Mouse (Mus musculus) liver, postnatal 0 days (tissue): ENCODE data around the gene Cnnm3. TPM values are rescaled to one million over a fixed set of nuclear protein-coding genes. Genes with fewer than 3 reads are reported as not detected.
"Not testable (repeated sequence)": the region's sequence is repeated elsewhere in the genome, so short reads cannot be mapped to it uniquely, and the experiment has no call there.

Source experiments
- ATAC-seq: fragments of 200-750 bp; cut with Nextera tagmentation; 2 replicates; pipeline ENCODE4 v1.8.0; 2017; ENCODE audit warnings: mild to moderate bottlenecking, moderate library complexity
- DNase-seq: peaks from one replicate; pipeline ENCODE4 v3.0.0-alpha.2; 2016
- H3K27ac ChIP-seq: fragments of 300-500 bp; sonication (generic); 2 replicates; pipeline ENCODE4 v1.5.1; 2014; ENCODE audit warnings: antibody characterized with exemption, moderate library complexity, mild to moderate bottlenecking, low read depth
- H3K27me3 ChIP-seq: fragments of 300-500 bp; sonication (generic); 2 replicates; pipeline ENCODE4 v1.6.1; 2014; ENCODE audit warnings: low read length, control low read depth, mixed read lengths; ENCODE audit not compliant: insufficient read depth
- H3K36me3 ChIP-seq: fragments of 300-500 bp; sonication (generic); replicated peaks from 2 replicates; pipeline ENCODE4 v1.6.1; 2014; ENCODE audit warnings: mild to moderate bottlenecking, control low read depth, low read length, moderate library complexity, mixed read lengths; ENCODE audit not compliant: insufficient read depth
- H3K4me1 ChIP-seq: fragments of 300-500 bp; sonication (generic); 2 replicates; pipeline ENCODE4 v1.6.1; 2014; ENCODE audit warnings: antibody characterized with exemption, mild to moderate bottlenecking, control low read depth; ENCODE audit not compliant: insufficient read depth
- H3K4me2 ChIP-seq: fragments of 300-500 bp; sonication (generic); 2 replicates; pipeline ENCODE4 v1.6.1; 2014; ENCODE audit warnings: low read depth, mild to moderate bottlenecking, low read length, moderate library complexity, mixed read lengths
- H3K4me3 ChIP-seq: fragments of 300-500 bp; sonication (generic); 2 replicates; pipeline ENCODE4 v1.5.1; 2014; ENCODE audit warnings: low read depth, low read length
- H3K9ac ChIP-seq: fragments of 300-500 bp; sonication (generic); replicated peaks from 2 replicates; pipeline ENCODE4 v1.6.1; 2014; ENCODE audit warnings: mild to moderate bottlenecking, moderate library complexity
- H3K9me3 ChIP-seq: fragments of 300-500 bp; sonication (generic); 2 replicates; pipeline ENCODE4 v1.6.1; 2016; ENCODE audit warnings: mild to moderate bottlenecking, control low read depth, low read length, mixed read lengths
- CTCF ChIP-seq: sonication (generic); IDR thresholded peaks from 2 replicates; pipeline ENCODE4 v1.5.1; 2016; ENCODE audit warnings: antibody characterized with exemption, low read depth
- EP300 ChIP-seq: IDR thresholded peaks from 2 replicates; pipeline ENCODE4 v1.6.1; 2016; ENCODE audit warnings: antibody characterized with exemption, low read depth, mild to moderate bottlenecking
- WGBS: fragments of 180-500 bp; shearing (Covaris S2); extraction: QIAGEN DNeasy Blood & Tissue Kit; methylation state at CpG from one replicate; pipeline ENCODE4 v1.1.7; 2014; ENCODE audit not compliant: insufficient replicate concordance; 5-methylcytosine and 5-hydroxymethylcytosine counted together
- polyA plus RNA-seq: library from polyadenylated mRNA; unstranded; fragments of >200 nt; fragmentation: Nextera tagmentation; extraction: Ambion mirVana; gene quantifications from 2 replicates; pipeline ENCODE4 v1.2.1, GENCODE M21; 2015

The Cnnm3 gene
- polyA plus RNA-seq, 1 experiment from 2014 or later = 0.92 TPM

DNA sequence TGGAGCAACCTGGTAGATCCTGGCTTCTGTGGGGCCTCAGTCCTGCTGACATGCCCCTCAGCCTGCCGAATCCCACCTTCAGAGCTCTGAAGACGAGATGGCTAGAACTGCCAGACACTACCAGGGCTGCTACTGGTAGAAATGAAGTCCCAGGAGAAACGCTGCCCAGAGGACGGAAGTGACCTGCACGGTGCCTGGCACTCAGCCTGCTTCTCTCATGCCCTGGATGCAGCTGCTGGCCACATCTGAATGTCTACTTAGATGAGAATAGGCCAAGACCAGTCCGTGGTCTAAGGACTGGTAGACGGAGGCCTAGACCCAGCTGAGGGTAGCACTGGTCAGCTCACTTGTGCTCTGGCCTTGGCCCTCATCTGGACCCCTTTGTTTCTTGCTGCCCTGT is 19.3 kb downstream of the Cnnm3 start:
- no peak for TF ChIP-seq CTCF
- no peak for TF ChIP-seq EP300
- H3K27ac ChIP-seq = no peak overlapping the region
- peaks cover under 1% of the 10 kb centered on the region; the same call in 1 of the 2 replicates for H3K36me3 ChIP-seq
- WGBS = 85% methylated on average over 7 of the region's 7 CpGs
- H3K9me3 ChIP-seq = no peaks in the 10 kb centered on the region
- DNase-seq (no peak), ATAC-seq (no peak)
- no peak overlapping the region for H3K4me3 ChIP-seq
- H3K9ac ChIP-seq = no peak overlapping the region
- no peaks in the 10 kb centered on the region for H3K27me3 ChIP-seq
- peaks cover 20% of the 10 kb centered on the region for H3K4me1 ChIP-seq
- H3K4me2 ChIP-seq = no peak overlapping the region

DNA sequence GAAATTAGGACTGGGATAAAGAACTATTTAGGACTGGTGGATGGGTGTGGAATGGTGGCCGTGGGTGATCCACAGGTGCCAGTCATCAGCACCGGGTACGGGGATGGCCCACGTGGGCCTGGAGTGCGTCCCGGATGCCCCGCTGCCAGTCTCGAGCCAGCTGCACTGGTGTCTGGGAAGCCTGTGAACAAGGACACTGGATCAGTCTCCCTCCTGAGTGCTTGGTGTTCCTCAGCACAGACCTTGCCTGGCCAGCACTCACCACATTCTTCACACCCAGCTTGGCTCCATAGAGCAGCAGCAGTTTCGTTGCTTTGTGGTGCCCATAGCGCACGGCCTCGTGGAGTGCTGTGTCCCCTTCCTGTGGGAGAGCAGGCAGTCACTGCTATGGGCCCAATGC is 19.8 kb downstream of the Cnnm3 start:
- H3K27me3 ChIP-seq = no peaks in the 10 kb centered on the region
- H3K27ac ChIP-seq = no peak overlapping the region
- ATAC-seq (no peak), DNase-seq (no peak)
- H3K9ac ChIP-seq = no peak overlapping the region
- no peak overlapping the region for H3K4me3 ChIP-seq
- no peaks in the 10 kb centered on the region for H3K9me3 ChIP-seq
- H3K36me3 ChIP-seq = no peaks in the 10 kb centered on the region
- H3K4me2 ChIP-seq = no peak overlapping the region
- no peak for TF ChIP-seq EP300
- no peak for TF ChIP-seq CTCF
- peaks cover 20% of the 10 kb centered on the region for H3K4me1 ChIP-seq
- WGBS = 88% methylated on average over 12 of the region's 12 CpGs

DNA sequence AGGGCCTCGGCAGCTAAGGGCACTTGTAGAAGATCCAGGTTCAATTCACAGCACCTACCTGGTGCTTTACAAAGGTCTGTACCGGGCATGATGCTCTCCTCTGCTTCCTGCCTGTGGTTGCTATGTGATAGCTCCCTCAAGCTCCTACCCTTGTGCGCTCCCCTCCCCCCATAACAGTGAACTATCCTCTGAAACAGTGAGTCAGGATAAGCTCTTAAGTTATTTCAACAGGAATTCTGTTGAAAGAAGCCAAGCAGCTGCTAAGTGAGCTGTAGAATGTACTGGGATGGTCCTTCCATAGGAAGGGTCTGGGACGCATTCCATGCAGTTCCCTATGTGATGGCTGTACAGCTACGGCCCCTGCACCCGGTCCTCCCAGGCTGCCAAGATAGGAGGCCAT is 21.9 kb downstream of the Cnnm3 start:
- H3K4me2 ChIP-seq = no peak overlapping the region
- DNase-seq = no peak
- no peaks in the 10 kb centered on the region for H3K27me3 ChIP-seq
- no peaks in the 10 kb centered on the region for H3K9me3 ChIP-seq
- no peaks in the 10 kb centered on the region for H3K36me3 ChIP-seq
- no peak overlapping the region for H3K27ac ChIP-seq
- TF ChIP-seq EP300 (no peak), CTCF (no peak)
- 87% methylated on average over 6 of the region's 6 CpGs for WGBS
- H3K9ac ChIP-seq = no peak overlapping the region
- peaks cover 16% of the 10 kb centered on the region; the same call in 1 of the 2 replicates for H3K4me1 ChIP-seq
- H3K4me3 ChIP-seq = no peak overlapping the region
- ATAC-seq = no peak

DNA sequence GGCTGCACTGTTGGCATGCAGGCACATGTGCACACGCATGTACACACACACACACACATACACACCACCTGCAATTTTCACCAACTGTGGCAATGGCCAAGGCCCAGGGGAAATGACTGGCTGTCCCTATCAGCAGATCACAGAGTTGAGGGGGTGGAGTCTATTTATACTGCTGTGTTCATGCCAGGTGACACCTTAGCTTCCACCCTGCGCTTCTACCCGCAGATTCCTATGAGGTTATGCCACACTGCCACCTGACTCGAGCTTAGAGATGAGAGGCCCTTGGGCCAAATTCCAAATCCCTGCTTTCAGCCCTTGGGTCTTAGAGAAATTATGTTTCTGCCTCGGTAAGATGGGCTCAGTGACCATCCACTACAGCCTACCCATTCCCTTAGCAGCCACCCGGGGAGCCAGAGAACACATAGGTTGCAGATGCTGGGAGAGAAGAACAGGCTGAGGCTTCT is 23.0 kb downstream of the Cnnm3 start:
- TF ChIP-seq CTCF (no peak), EP300 (no peak)
- DNase-seq = no peak
- H3K4me1 ChIP-seq = peaks cover 17% of the 10 kb centered on the region; the same call in 1 of the 2 replicates
- H3K36me3 ChIP-seq = no peaks in the 10 kb centered on the region
- H3K4me3 ChIP-seq = no peak overlapping the region
- no peak overlapping the region for H3K4me2 ChIP-seq
- H3K27me3 ChIP-seq = no peaks in the 10 kb centered on the region
- no peak overlapping the region for H3K9ac ChIP-seq
- H3K9me3 ChIP-seq = no peaks in the 10 kb centered on the region
- no peak overlapping the region for H3K27ac ChIP-seq
- no peak for ATAC-seq
- 54% methylated on average over 6 of the region's 6 CpGs for WGBS

DNA sequence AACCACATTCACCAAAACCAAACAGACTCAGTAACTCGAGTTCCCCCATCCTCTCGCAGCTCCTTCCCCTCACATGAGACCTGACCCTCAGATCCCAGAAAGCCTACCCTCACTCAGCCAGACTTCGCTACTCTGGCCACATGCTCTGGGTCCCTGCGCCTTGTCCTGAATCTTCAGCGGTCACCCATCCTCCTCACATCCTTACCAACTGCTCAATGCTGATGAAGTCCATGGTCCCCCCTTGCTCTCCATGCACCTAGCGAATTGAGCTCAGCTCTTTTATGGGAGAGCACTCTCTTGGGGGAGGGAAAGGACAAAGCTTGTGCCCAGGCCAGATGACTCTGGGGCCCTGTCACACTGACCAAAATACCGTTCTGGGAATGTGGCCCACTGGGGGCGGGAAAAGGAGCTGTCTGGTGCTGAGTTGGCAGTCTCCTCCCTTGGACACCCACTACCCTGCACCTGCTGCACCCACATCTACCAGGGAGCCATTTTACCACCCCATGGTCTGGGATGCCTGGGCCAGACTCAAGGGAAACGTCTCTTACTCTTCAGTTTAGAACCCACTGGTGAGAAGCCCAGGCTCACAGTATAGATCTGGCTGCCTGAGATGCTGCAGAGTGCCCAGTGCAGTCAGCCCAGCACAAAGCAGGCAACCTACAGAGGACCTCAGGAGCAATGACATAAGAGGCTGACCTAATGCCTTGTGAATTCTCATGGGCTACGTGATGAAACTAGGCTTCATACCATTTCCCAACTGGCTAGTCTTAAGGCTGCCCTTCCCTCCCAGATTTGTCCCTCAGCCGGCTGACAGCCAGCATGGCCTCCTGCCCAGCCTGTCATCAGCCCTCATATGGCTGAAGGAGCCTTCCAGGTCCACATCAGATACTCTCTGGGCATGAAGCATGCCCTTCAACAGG is 24.1 kb downstream of the Cnnm3 start:
- Histone ChIP-seq H3K9ac (0 out of 2 replicates have a peak overlapping the region, but pooled peaks have one; percentile 34), H3K4me1 (peaks cover 19% of the 10 kb centered on the region; the same call in 1 of the 2 replicates), H3K27ac (peak overlapping the region; percentile 78), H3K4me3 (no peak overlapping the region), H3K9me3 (no peaks in the 10 kb centered on the region), H3K4me2 (no peak overlapping the region), H3K27me3 (no peaks in the 10 kb centered on the region), H3K36me3 (0 out of 2 replicates have a peak, but pooled peaks cover 8% of the 10 kb centered on the region)
- DNase-seq (no peak), ATAC-seq (no peak)
- TF ChIP-seq CTCF = no peak
- no peak for TF ChIP-seq EP300
- WGBS = 75% methylated on average over 11 of the region's 11 CpGs

DNA sequence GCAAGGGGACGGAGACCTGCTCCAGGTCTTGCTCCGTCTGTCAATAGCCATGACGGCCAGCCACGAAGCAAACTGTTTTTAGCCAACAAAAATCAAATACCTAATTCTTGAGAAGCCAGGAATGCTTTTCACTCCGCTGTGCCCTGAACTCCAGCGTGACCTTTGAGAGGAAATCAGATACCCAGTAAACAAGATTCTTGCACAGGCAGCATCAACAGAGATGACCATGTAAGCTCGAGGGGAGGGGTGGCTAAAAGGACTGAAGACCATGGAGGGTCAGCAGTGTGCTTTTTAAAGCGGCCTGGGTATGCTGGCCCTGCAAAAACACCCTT is 24.7 kb downstream of the Cnnm3 start:
- TF ChIP-seq EP300 (no peak), CTCF (no peak)
- ATAC-seq = no peak
- H3K9ac ChIP-seq = no peak overlapping the region
- H3K4me2 ChIP-seq = no peak overlapping the region
- no peak for DNase-seq
- 0 out of 2 replicates have a peak, but pooled peaks cover 8% of the 10 kb centered on the region for H3K36me3 ChIP-seq
- H3K4me1 ChIP-seq = peaks cover 19% of the 10 kb centered on the region; the same call in 1 of the 2 replicates
- no peaks in the 10 kb centered on the region for H3K9me3 ChIP-seq
- 60% methylated on average over 8 of the region's 8 CpGs for WGBS
- H3K4me3 ChIP-seq = no peak overlapping the region
- H3K27ac ChIP-seq = peak overlapping the region; percentile 78
- no peaks in the 10 kb centered on the region for H3K27me3 ChIP-seq

DNA sequence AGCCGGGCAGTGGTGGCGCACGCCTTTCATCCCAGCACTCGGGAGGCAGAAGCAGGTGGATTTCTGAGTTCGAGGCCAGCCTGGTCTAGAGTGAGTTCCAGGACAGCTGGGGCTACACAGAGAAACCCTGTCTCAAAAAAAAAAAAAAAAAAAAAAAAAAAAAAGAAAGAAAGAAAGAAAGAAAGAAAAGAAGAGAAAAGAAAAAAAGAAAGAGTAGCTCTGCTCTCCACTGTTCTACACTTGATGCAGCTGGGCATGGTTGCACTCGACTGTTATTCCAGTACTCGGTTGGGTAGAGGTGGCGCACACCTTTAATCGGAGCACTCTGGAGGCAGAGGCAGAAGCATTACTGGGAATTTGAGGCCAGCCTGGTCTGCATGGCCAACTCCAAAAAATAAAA is 25.1 kb downstream of the Cnnm3 start, which contains the start of gene Ankrd23:
Gene Ankrd23 (minus strand): TSS at position 101 of the 400 bp plus-strand sequence.
- H3K27me3 ChIP-seq, ATAC-seq, H3K9me3 ChIP-seq, DNase-seq, H3K4me3 ChIP-seq, H3K4me2 ChIP-seq, H3K36me3 ChIP-seq: not testable (repeated sequence)
- Histone ChIP-seq H3K27ac (peak within 1 kb of the TSS; percentile 78), H3K4me1 (peaks cover 19% of the 10 kb centered on the region; the same call in 1 of the 2 replicates), H3K9ac (0 out of 2 replicates have a peak within 1 kb of the TSS, but pooled peaks have one; percentile 34)
- WGBS = 86% methylated on average over 9 of the region's 9 CpGs
